25 mouse cellular contexts compared by ENCODE assay signal in genomic region chr8:11593222-11593884, GRCm38 (mm10). TPM values are rescaled to one million over a fixed set of nuclear protein-coding genes. Genes with fewer than 3 reads are reported as not detected.
A peak's percentile ranks its signal among the peaks of the same experiment; 100 is the strongest.
DNase-seq lines count a peak whose midpoint lies in the region; ATAC-seq and TF ChIP-seq lines count a peak whose summit lies in the region.
"Had no signal": no experiment of that assay in that cellular context is flagged by ENCODE, and none has a peak within 500 bp of the region (broad histone marks: within the 10 kb centered on the region; RNA-seq: fewer than 3 reads in every experiment).

No protein-coding gene starts in this region.

- ATAC-seq in heart, embryonic 13.5 days (ENCODE audit: extremely low read depth, insufficient number of reproducible peaks, low FRiP score, low TSS enrichment), result no peak; the same call in 1 of the 2 replicates
- ATAC-seq in kidney, embryonic 14.5 days (ENCODE audit: low FRiP score, low TSS enrichment), result peak; percentile 82
- ATAC-seq in lung, embryonic 16.5 days (ENCODE audit: low read depth), result peak; percentile 54; the same call in 1 of the 2 replicates
- 0 out of 2 replicates have a peak, but pooled peaks have one; percentile 33 for ATAC-seq in stomach, embryonic 16.5 days (ENCODE audit: insufficient read depth, low FRiP score)
- ATAC-seq: forebrain, embryonic 16.5 days had no signal

- no peak overlapping the region for H3K4me3 ChIP-seq in heart, embryonic 13.5 days
- H3K4me3 ChIP-seq in kidney, embryonic 14.5 days (ENCODE audit: low read length), result no peak overlapping the region
- no peak overlapping the region for H3K4me3 ChIP-seq in lung, embryonic 16.5 days (ENCODE audit: low read length)
- H3K4me3 ChIP-seq in lung, adult 2 months (replicated peaks; ENCODE audit: extremely low read depth, low read depth, low read length), result no peak overlapping the region
- H3K4me3 ChIP-seq in stomach, embryonic 16.5 days (replicated peaks; ENCODE audit: low read length), result no peak overlapping the region
- H3K4me3 ChIP-seq: embryonic facial prominence, embryonic 10.5 days; hindbrain, embryonic 12.5 days; limb, embryonic 15.5 days; midbrain, embryonic 12.5 days had no signal

- H3K9ac ChIP-seq in heart, embryonic 13.5 days, result no peak overlapping the region
- no peak overlapping the region for H3K9ac ChIP-seq in kidney, embryonic 14.5 days (ENCODE audit: low read depth, low read length)
- H3K9ac ChIP-seq in lung, embryonic 16.5 days (ENCODE audit: low read length), result no peak overlapping the region
- no peak overlapping the region for H3K9ac ChIP-seq in stomach, embryonic 16.5 days (ENCODE audit: low read length)
- H3K9ac ChIP-seq: hindbrain, embryonic 12.5 days; limb, embryonic 15.5 days; liver, embryonic 14.5 days; midbrain, embryonic 12.5 days had no signal

- peaks cover 21% of the 10 kb centered on the region for H3K4me1 ChIP-seq in heart, embryonic 13.5 days
- no peaks in the 10 kb centered on the region for H3K4me1 ChIP-seq in kidney, embryonic 14.5 days (ENCODE audit: control insufficient read depth, insufficient read depth, low read length)
- peaks cover 3% of the 10 kb centered on the region; the same call in 1 of the 2 replicates for H3K4me1 ChIP-seq in lung, embryonic 16.5 days (replicated peaks; ENCODE audit: control insufficient read depth, insufficient read depth, low read length)
- H3K4me1 ChIP-seq in lung, adult 2 months (ENCODE audit: control insufficient read depth, insufficient read depth, low read length), result no peaks in the 10 kb centered on the region
- no peaks in the 10 kb centered on the region for H3K4me1 ChIP-seq in stomach, embryonic 16.5 days (ENCODE audit: control insufficient read depth, insufficient read depth, low read length)
- H3K4me1 ChIP-seq: hindbrain, embryonic 12.5 days; midbrain, embryonic 12.5 days had no signal

- 41% methylated on average over 12 of the region's 12 CpGs for WGBS in heart, embryonic 13.5 days
- 63% methylated on average over 12 of the region's 12 CpGs for whole genome bisulfite sequencing in kidney, embryonic 14.5 days
- 43% methylated on average over 12 of the region's 12 CpGs for WGBS in lung, embryonic 16.5 days
- 60% methylated on average over 12 of the region's 12 CpGs for WGBS in lung, adult 2 months
- 59% methylated on average over 12 of the region's 12 CpGs for WGBS in stomach, embryonic 16.5 days

- TF ChIP-seq CTCF in lung, adult 2 months (IDR thresholded peaks at IDR 0.05; ENCODE audit: insufficient read depth, low read length), result no peak

- intact Hi-C loops in heart, postnatal 10 days (cut with DNase I), result no loop called here

- TF ChIP-seq POLR2A in lung, adult 2 months (IDR thresholded peaks at IDR 0.05; ENCODE audit: borderline replicate concordance, extremely low read depth, low read depth, low read length), result no peak

- no peak for DNase-seq in heart, postnatal 10 days
- DNase-seq in kidney, adult 11 months, result no peak
- no peak for DNase-seq in lung, adult 2 months
- no peak for DNase-seq in right cerebral cortex, postnatal 14 days
- DNase-seq: adrenal gland, adult 8-10 months; cerebellum, adult 11-12 months; cerebellum, postnatal 10 days; gastrocnemius, postnatal 10 days; kidney, postnatal 10 days; left cerebral cortex, postnatal 4 days; lung, postnatal 10 days; right cerebral cortex, postnatal 25 days; spleen, adult 18-20 months; thymus, postnatal 25 days had no signal

- no peak overlapping the region for H3K4me2 ChIP-seq in heart, embryonic 13.5 days
- H3K4me2 ChIP-seq in kidney, embryonic 14.5 days (replicated peaks; ENCODE audit: low read depth, low read length), result no peak overlapping the region
- no peak overlapping the region for H3K4me2 ChIP-seq in lung, embryonic 16.5 days (ENCODE audit: low read depth, low read length)
- no peak overlapping the region for H3K4me2 ChIP-seq in stomach, embryonic 16.5 days (ENCODE audit: low read depth, low read length)
- H3K4me2 ChIP-seq: hindbrain, embryonic 12.5 days; limb, embryonic 15.5 days; midbrain, embryonic 12.5 days had no signal

- no peaks in the 10 kb centered on the region for H3K36me3 ChIP-seq in heart, embryonic 13.5 days
- no peaks in the 10 kb centered on the region for H3K36me3 ChIP-seq in kidney, embryonic 14.5 days (ENCODE audit: control insufficient read depth, insufficient read depth, low read length)
- H3K36me3 ChIP-seq in lung, embryonic 16.5 days (ENCODE audit: control insufficient read depth, insufficient read depth, low read length), result no peaks in the 10 kb centered on the region
- H3K36me3 ChIP-seq in stomach, embryonic 16.5 days (ENCODE audit: control insufficient read depth, insufficient read depth, low read length), result no peaks in the 10 kb centered on the region
- H3K36me3 ChIP-seq: embryonic facial prominence, embryonic 10.5 days; G1E; hindbrain, embryonic 12.5 days; limb, embryonic 15.5 days; midbrain, embryonic 12.5 days had no signal

- no peaks in the 10 kb centered on the region for H3K9me3 ChIP-seq in heart, embryonic 13.5 days
- H3K9me3 ChIP-seq in kidney, embryonic 14.5 days (ENCODE audit: control insufficient read depth, low read length), result no peaks in the 10 kb centered on the region
- no peaks in the 10 kb centered on the region for H3K9me3 ChIP-seq in lung, embryonic 16.5 days (ENCODE audit: control insufficient read depth, low read length)
- H3K9me3 ChIP-seq in stomach, embryonic 16.5 days (replicated peaks; ENCODE audit: control insufficient read depth, low read length), result no peaks in the 10 kb centered on the region
- H3K9me3 ChIP-seq: limb, embryonic 15.5 days had no signal

- H3K27me3 ChIP-seq in heart, embryonic 13.5 days (replicated peaks), result no peaks in the 10 kb centered on the region
- H3K27me3 ChIP-seq in kidney, embryonic 14.5 days (ENCODE audit: control insufficient read depth, insufficient read depth, low read length), result no peaks in the 10 kb centered on the region
- H3K27me3 ChIP-seq in lung, embryonic 16.5 days (ENCODE audit: control insufficient read depth, insufficient read depth, low read depth, low read length), result no peaks in the 10 kb centered on the region
- no peaks in the 10 kb centered on the region for H3K27me3 ChIP-seq in stomach, embryonic 16.5 days (ENCODE audit: control insufficient read depth, insufficient read depth, low read length)
- H3K27me3 ChIP-seq: hindbrain, embryonic 12.5 days; limb, embryonic 15.5 days; midbrain, embryonic 12.5 days had no signal

- H3K27ac ChIP-seq in heart, embryonic 13.5 days (replicated peaks), result peak overlapping the region; percentile 32; the same call in 1 of the 2 replicates
- H3K27ac ChIP-seq in kidney, embryonic 14.5 days (ENCODE audit: low read depth, low read length), result no peak overlapping the region
- no peak overlapping the region for H3K27ac ChIP-seq in lung, embryonic 16.5 days (ENCODE audit: low read length)
- H3K27ac ChIP-seq in stomach, embryonic 16.5 days (ENCODE audit: low read length), result no peak overlapping the region
- H3K27ac ChIP-seq: embryonic facial prominence, embryonic 10.5 days; hindbrain, embryonic 12.5 days; limb, embryonic 15.5 days; liver, embryonic 14.5 days; midbrain, embryonic 12.5 days had no signal

RNA-seq across cellular contexts. Expression of gene Ing1, which starts 38.0 kb away (rescaled TPM):
- polyA plus RNA-seq in heart, embryonic 13.5 days (2015; fragmentation: Nextera tagmentation; extraction: Ambion mirVana), result 20.7 and 21.0 TPM in 2 replicates
- total RNA-seq in heart, postnatal 10 days (2021), result 10 to 100 TPM; 29.3 to 30.3 TPM
- polyA plus RNA-seq in kidney, embryonic 14.5 days (2014; fragmentation: Nextera tagmentation; extraction: Ambion mirVana), result 35.7 and 40.7 TPM in 2 replicates
- 36.3 and 36.8 TPM in 2 replicates for polyA plus RNA-seq in lung, embryonic 16.5 days (2015; fragmentation: Nextera tagmentation; extraction: Ambion mirVana)
- 18.5 and 21.5 TPM in 2 replicates for polyA plus RNA-seq in lung, adult 2 months (2012; rRNA removed)
- 24.7 and 24.9 TPM in 2 replicates for polyA plus RNA-seq in stomach, embryonic 16.5 days (2015; fragmentation: Nextera tagmentation; extraction: Ambion mirVana)

RNA-seq across cellular contexts. Expression of gene Ankrd10, which starts 42.2 kb away (rescaled TPM):
- polyA plus RNA-seq in heart, embryonic 13.5 days (2015; fragmentation: Nextera tagmentation; extraction: Ambion mirVana), result 51.4 and 55.3 TPM in 2 replicates
- total RNA-seq in heart, postnatal 10 days (2021), result 10 to 100 TPM; 44.9 to 50.9 TPM
- polyA plus RNA-seq in kidney, embryonic 14.5 days (2014; fragmentation: Nextera tagmentation; extraction: Ambion mirVana), result 87.6 and 112 TPM in 2 replicates
- polyA plus RNA-seq in lung, embryonic 16.5 days (2015; fragmentation: Nextera tagmentation; extraction: Ambion mirVana), result 76.2 and 79.3 TPM in 2 replicates
- 52.3 and 54.5 TPM in 2 replicates for polyA plus RNA-seq in lung, adult 2 months (2012; rRNA removed)
- polyA plus RNA-seq in stomach, embryonic 16.5 days (2015; fragmentation: Nextera tagmentation; extraction: Ambion mirVana), result 75.1 and 83.0 TPM in 2 replicates

RNA-seq across cellular contexts. Expression of gene Cars2, which starts 42.8 kb away (rescaled TPM):
- 24.8 and 27.1 TPM in 2 replicates for polyA plus RNA-seq in heart, embryonic 13.5 days (2015; fragmentation: Nextera tagmentation; extraction: Ambion mirVana)
- 10 to 100 TPM; 35.1 to 35.9 TPM for total RNA-seq in heart, postnatal 10 days (2021)
- 22.8 and 23.8 TPM in 2 replicates for polyA plus RNA-seq in kidney, embryonic 14.5 days (2014; fragmentation: Nextera tagmentation; extraction: Ambion mirVana)
- polyA plus RNA-seq in lung, embryonic 16.5 days (2015; fragmentation: Nextera tagmentation; extraction: Ambion mirVana), result 24.5 and 27.2 TPM in 2 replicates
- 38.8 and 48.4 TPM in 2 replicates for polyA plus RNA-seq in lung, adult 2 months (2012; rRNA removed)
- 24.3 and 26.9 TPM in 2 replicates for polyA plus RNA-seq in stomach, embryonic 16.5 days (2015; fragmentation: Nextera tagmentation; extraction: Ambion mirVana)
